Mouse (Mus musculus): ENCODE results near the gene Sox6.

GRCm38 (mm10) chr7:115531217-115531616 is 507.4 kb downstream of the Sox6 start:
- TF ChIP-seq EP300 (IDR thresholded peaks at IDR 0.05; ENCODE audit: insufficient read depth, low read depth, low read length) (no peak), CTCF (IDR thresholded peaks at IDR 0.05) (no peak), POLR2A (IDR thresholded peaks at IDR 0.05; ENCODE audit: insufficient read depth, low read depth, low read length) (no peak)
